Mouse (Mus musculus): ENCODE results near the gene Prap1. TPM values are rescaled to one million over a fixed set of nuclear protein-coding genes. Genes with fewer than 3 reads are reported as not detected.

The Prap1 gene
- polyA plus RNA-seq (2014; fragmentation: Nextera tagmentation; extraction: Ambion mirVana): not detected in 2 replicates

- Histone ChIP-seq H3K4me3 (replicated peaks; ENCODE audit: low read length) (no peak within 1 kb of the TSS), H3K27ac (no peak within 1 kb of the TSS), H3K4me1 (replicated peaks; ENCODE audit: control insufficient read depth, insufficient read depth, low read length) (no peaks in the 10 kb centered on the region), H3K9ac (no peak within 1 kb of the TSS), H3K27me3 (ENCODE audit: control insufficient read depth, insufficient read depth, low read length) (no peaks in the 10 kb centered on the region), H3K36me3 (replicated peaks; ENCODE audit: control insufficient read depth, insufficient read depth) (no peaks in the 10 kb centered on the region), H3K4me2 (replicated peaks) (no peak within 1 kb of the TSS), H3K9me3 (ENCODE audit: control insufficient read depth, low read length) (no peaks in the 10 kb centered on the region)
- ATAC-seq (ENCODE audit: low FRiP score) (no peak), DNase-seq (ENCODE audit: low spot score) (no peak)
- 77% methylated on average over 5 of the region's 5 CpGs for WGBS
Observed at GRCm38 (mm10) chr7:140092924-140093528, at the start of gene Prap1. Prap1 (plus strand) TSS chr7:140093395.

DNA sequence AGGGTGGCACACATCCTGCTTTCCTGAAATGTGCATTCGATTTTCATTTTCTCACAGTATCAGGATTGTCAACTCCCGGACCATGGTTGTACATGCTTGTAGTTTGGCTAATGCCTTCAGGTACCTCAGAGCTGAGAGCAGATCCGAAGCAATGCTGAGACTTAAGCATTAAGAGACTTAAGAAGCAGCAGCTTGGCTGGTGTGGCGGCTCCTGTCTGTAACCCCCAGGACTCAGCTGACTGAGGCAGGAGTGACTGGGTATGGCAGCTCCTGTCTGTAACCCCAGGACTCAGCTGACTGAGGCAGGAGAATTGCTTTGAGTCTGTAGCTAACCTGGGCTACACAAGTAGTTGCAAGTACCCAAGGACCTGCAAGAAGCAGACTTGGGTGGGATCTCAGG, 47.6 kb upstream of the Prap1 start:
- no peak overlapping the region for H3K27ac ChIP-seq
- no peak for DNase-seq (ENCODE audit: low spot score)
- H3K4me3 ChIP-seq (replicated peaks; ENCODE audit: low read length): no peak overlapping the region
- H3K36me3 ChIP-seq (replicated peaks; ENCODE audit: control insufficient read depth, insufficient read depth): peaks cover 8% of the 10 kb centered on the region
- peaks cover 19% of the 10 kb centered on the region; the same call in 1 of the 2 replicates for H3K4me1 ChIP-seq (replicated peaks; ENCODE audit: control insufficient read depth, insufficient read depth, low read length)
- H3K9ac ChIP-seq: no peak overlapping the region
- no peak overlapping the region for H3K4me2 ChIP-seq (replicated peaks)
- no peak for ATAC-seq (ENCODE audit: low FRiP score)
- H3K9me3 ChIP-seq (ENCODE audit: control insufficient read depth, low read length): no peaks in the 10 kb centered on the region
- WGBS: 87% methylated on average over 4 of the region's 4 CpGs
- H3K27me3 ChIP-seq (ENCODE audit: control insufficient read depth, insufficient read depth, low read length): peaks cover 50% of the 10 kb centered on the region

DNA sequence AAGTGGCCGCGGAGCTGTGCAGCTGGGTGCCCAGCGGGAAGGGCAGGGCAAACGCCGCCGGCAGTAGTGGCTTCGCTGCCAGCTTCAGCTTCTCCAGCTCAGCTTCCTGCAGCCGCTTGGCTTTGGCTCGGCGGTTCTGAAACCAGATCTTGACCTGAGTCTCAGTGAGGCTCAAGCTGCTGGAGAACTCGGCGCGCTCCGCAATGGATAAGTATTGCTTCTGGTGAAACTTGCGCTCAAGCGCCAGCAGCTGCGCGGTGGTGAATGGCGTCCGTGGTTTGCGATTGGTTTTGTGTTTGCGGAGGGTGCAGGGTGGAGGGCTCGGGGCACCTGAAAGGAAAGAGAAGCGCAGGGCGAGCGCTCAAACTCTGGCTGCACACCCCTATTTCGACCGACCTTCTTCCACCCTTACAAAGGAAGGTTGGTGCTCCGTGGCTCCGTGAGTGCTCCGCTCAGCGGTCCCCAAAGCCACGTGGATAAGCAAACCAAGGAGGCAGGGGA, 45.3 kb upstream of the Prap1 start:
- peaks cover 19% of the 10 kb centered on the region; the same call in 1 of the 2 replicates for H3K4me1 ChIP-seq (replicated peaks; ENCODE audit: control insufficient read depth, insufficient read depth, low read length)
- H3K27ac ChIP-seq: no peak overlapping the region
- H3K9ac ChIP-seq: peak overlapping the region; percentile 40; the same call in 1 of the 2 replicates
- peaks cover 68% of the 10 kb centered on the region for H3K27me3 ChIP-seq (ENCODE audit: control insufficient read depth, insufficient read depth, low read length)
- H3K4me3 ChIP-seq (replicated peaks; ENCODE audit: low read length): peak overlapping the region; percentile 46
- no peaks in the 10 kb centered on the region for H3K9me3 ChIP-seq (ENCODE audit: control insufficient read depth, low read length)
- ATAC-seq (ENCODE audit: low FRiP score) (no peak), DNase-seq (ENCODE audit: low spot score) (no peak)
- peak overlapping the region; percentile 69 for H3K4me2 ChIP-seq (replicated peaks)
- WGBS: 1% methylated on average over 33 of the region's 33 CpGs
- H3K36me3 ChIP-seq (replicated peaks; ENCODE audit: control insufficient read depth, insufficient read depth): no peaks in the 10 kb centered on the region

GRCm38 (mm10) chr7:140048361-140049114, 44.7 kb upstream of the Prap1 start, which contains the start of gene Msx3:
Msx3 (minus strand) TSS chr7:140049089.
- ATAC-seq (ENCODE audit: low FRiP score): peak; percentile 63
- Histone ChIP-seq H3K4me2 (replicated peaks) (peak within 1 kb of the TSS; percentile 69), H3K4me1 (replicated peaks; ENCODE audit: control insufficient read depth, insufficient read depth, low read length) (peaks cover 19% of the 10 kb centered on the region; the same call in 1 of the 2 replicates), H3K27ac (0 out of 2 replicates have a peak within 1 kb of the TSS, but pooled peaks have one; percentile 14), H3K9me3 (ENCODE audit: control insufficient read depth, low read length) (no peaks in the 10 kb centered on the region), H3K27me3 (ENCODE audit: control insufficient read depth, insufficient read depth, low read length) (peaks cover 68% of the 10 kb centered on the region), H3K4me3 (replicated peaks; ENCODE audit: low read length) (peak within 1 kb of the TSS; percentile 46), H3K36me3 (replicated peaks; ENCODE audit: control insufficient read depth, insufficient read depth) (no peaks in the 10 kb centered on the region), H3K9ac (peak within 1 kb of the TSS; percentile 47)
- under 1% methylated on average over 56 of the region's 56 CpGs for WGBS
- no peak for DNase-seq (ENCODE audit: low spot score)

DNA sequence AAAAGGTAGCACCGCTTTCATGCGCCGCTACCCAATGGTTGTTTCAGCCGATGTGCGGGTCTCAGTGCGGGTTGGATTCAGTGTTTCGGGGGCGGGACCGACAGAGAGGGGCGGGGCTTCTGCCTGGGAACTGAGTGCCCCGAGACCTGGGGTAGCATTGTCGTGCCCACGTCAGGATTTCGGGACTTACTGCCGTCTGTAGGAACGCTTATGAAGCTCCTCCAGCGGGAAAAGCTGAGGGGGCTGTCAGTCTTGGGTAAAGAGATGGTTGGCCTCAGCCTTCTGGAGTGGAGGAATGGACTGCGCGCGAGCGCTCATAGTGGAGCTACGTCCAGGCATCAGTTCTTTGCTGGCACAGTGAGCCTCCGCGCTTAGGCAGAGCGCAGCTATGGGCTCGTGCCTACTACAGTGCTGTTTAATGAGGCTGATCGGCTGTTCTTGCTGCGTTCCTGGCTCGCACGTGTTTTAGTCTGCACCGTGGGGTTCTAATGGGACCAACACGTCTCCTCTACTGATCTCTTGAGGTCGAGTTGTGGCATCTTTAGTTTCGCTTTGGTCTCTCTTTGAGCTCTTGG, 44.0 kb upstream of the Prap1 start:
- under 1% methylated on average over 34 of the region's 34 CpGs for WGBS
- Histone ChIP-seq H3K9me3 (ENCODE audit: control insufficient read depth, low read length) (no peaks in the 10 kb centered on the region), H3K4me2 (replicated peaks) (peak overlapping the region; percentile 69), H3K4me3 (replicated peaks; ENCODE audit: low read length) (peak overlapping the region; percentile 46), H3K4me1 (replicated peaks; ENCODE audit: control insufficient read depth, insufficient read depth, low read length) (peaks cover 19% of the 10 kb centered on the region; the same call in 1 of the 2 replicates), H3K27ac (0 out of 2 replicates have a peak overlapping the region, but pooled peaks have one; percentile 14), H3K36me3 (replicated peaks; ENCODE audit: control insufficient read depth, insufficient read depth) (no peaks in the 10 kb centered on the region), H3K27me3 (ENCODE audit: control insufficient read depth, insufficient read depth, low read length) (peaks cover 68% of the 10 kb centered on the region), H3K9ac (peak overlapping the region; percentile 47)
- ATAC-seq (ENCODE audit: low FRiP score) (peak; percentile 82), DNase-seq (ENCODE audit: low spot score) (peak; percentile 57)

GRCm38 (mm10) chr7:140054124-140054523, 39.1 kb upstream of the Prap1 start:
- DNase-seq (ENCODE audit: low spot score) (no peak), ATAC-seq (ENCODE audit: low FRiP score) (no peak)
- WGBS: 89% methylated on average over 4 of the region's 4 CpGs
- no peaks in the 10 kb centered on the region for H3K9me3 ChIP-seq (ENCODE audit: control insufficient read depth, low read length)
- peaks cover 25% of the 10 kb centered on the region; the same call in 1 of the 2 replicates for H3K4me1 ChIP-seq (replicated peaks; ENCODE audit: control insufficient read depth, insufficient read depth, low read length)
- no peak overlapping the region for H3K4me3 ChIP-seq (replicated peaks; ENCODE audit: low read length)
- H3K4me2 ChIP-seq (replicated peaks): no peak overlapping the region
- H3K27me3 ChIP-seq (ENCODE audit: control insufficient read depth, insufficient read depth, low read length): peaks cover 33% of the 10 kb centered on the region
- H3K36me3 ChIP-seq (replicated peaks; ENCODE audit: control insufficient read depth, insufficient read depth): no peaks in the 10 kb centered on the region
- H3K27ac ChIP-seq: no peak overlapping the region
- H3K9ac ChIP-seq: no peak overlapping the region

GRCm38 (mm10) chr7:140057413-140058407, 35.5 kb upstream of the Prap1 start:
- 2% methylated on average over 53 of the region's 53 CpGs for WGBS
- Histone ChIP-seq H3K4me1 (replicated peaks; ENCODE audit: control insufficient read depth, insufficient read depth, low read length) (peaks cover 39% of the 10 kb centered on the region), H3K27me3 (ENCODE audit: control insufficient read depth, insufficient read depth, low read length) (peaks cover 6% of the 10 kb centered on the region; the same call in 1 of the 2 replicates), H3K27ac (peak overlapping the region; percentile 93), H3K4me2 (replicated peaks) (peak overlapping the region; percentile 73), H3K4me3 (replicated peaks; ENCODE audit: low read length) (peak overlapping the region; percentile 44), H3K9me3 (ENCODE audit: control insufficient read depth, low read length) (no peaks in the 10 kb centered on the region), H3K9ac (peak overlapping the region; percentile 75), H3K36me3 (replicated peaks; ENCODE audit: control insufficient read depth, insufficient read depth) (no peaks in the 10 kb centered on the region)
- DNase-seq (ENCODE audit: low spot score) (peak; percentile 80), ATAC-seq (ENCODE audit: low FRiP score) (peak; percentile 75)

DNA sequence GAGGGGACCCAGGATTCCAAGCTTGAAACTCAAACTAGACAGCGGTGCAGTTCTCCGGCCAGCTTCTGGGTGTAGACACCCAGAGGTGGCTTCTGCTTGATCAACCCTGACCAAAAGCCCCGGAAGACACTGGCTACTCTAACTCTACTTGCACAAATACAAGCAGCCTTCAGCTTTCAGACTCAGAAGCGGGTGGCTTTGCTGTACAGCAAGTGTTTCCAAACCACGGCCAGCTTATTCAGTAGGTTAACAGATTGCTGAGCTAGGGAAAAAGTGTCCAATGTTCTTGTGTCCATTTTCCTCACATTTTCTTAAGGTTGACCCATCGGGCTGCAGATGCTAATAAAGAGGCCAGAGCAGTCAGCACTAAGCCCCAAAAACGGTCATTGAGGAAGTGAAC, 34.7 kb upstream of the Prap1 start:
- peak overlapping the region; percentile 44 for H3K4me3 ChIP-seq (replicated peaks; ENCODE audit: low read length)
- 5% methylated on average over 7 of the region's 7 CpGs for WGBS
- peak overlapping the region; percentile 73 for H3K4me2 ChIP-seq (replicated peaks)
- peak overlapping the region; percentile 93 for H3K27ac ChIP-seq
- no peaks in the 10 kb centered on the region for H3K36me3 ChIP-seq (replicated peaks; ENCODE audit: control insufficient read depth, insufficient read depth)
- peaks cover 6% of the 10 kb centered on the region; the same call in 1 of the 2 replicates for H3K27me3 ChIP-seq (ENCODE audit: control insufficient read depth, insufficient read depth, low read length)
- DNase-seq (ENCODE audit: low spot score): peak; percentile 40
- H3K9ac ChIP-seq: peak overlapping the region; percentile 75
- no peaks in the 10 kb centered on the region for H3K9me3 ChIP-seq (ENCODE audit: control insufficient read depth, low read length)
- peaks cover 39% of the 10 kb centered on the region for H3K4me1 ChIP-seq (replicated peaks; ENCODE audit: control insufficient read depth, insufficient read depth, low read length)
- no peak for ATAC-seq (ENCODE audit: low FRiP score)
